Mouse (Mus musculus) liver, embryonic 14.5 days (tissue): ENCODE results near the gene Olfr1501. TPM values are rescaled to one million over a fixed set of nuclear protein-coding genes. Genes with fewer than 3 reads are reported as not detected.
A peak's percentile ranks its signal among the peaks of the same experiment; 100 is the strongest.
"Not testable (repeated sequence)": the region's sequence is repeated elsewhere in the genome, so short reads cannot be mapped to it uniquely, and the experiment has no call there.

Source experiments
- ATAC-seq: fragments of 200-750 bp; cut with Nextera tagmentation; 2 replicates; pipeline ENCODE4 v1.8.0; 2017; ENCODE audit warnings: moderate number of reproducible peaks, mild to moderate bottlenecking, moderate library complexity; ENCODE audit not compliant: insufficient read depth
- DNase-seq, 3 experiments: peaks; one replicate each; pipeline ENCODE4 v3.0.0-alpha.2; 2012 to 2013; ENCODE audit warnings: low read depth in 3 of 3, low spot score in 3 of 3
- H3K27ac ChIP-seq: fragments of 300-500 bp; sonication (generic); 2 replicates; pipeline ENCODE4 v1.5.1; 2014; ENCODE audit warnings: moderate library complexity, mild to moderate bottlenecking, control low read depth, inconsistent platforms
- H3K27me3 ChIP-seq: fragments of 300-500 bp; sonication (generic); 2 replicates; pipeline ENCODE4 v1.6.1; 2014; ENCODE audit warnings: mild to moderate bottlenecking, low read length, moderate library complexity; ENCODE audit not compliant: control insufficient read depth, insufficient read depth
- H3K36me3 ChIP-seq: fragments of 300-500 bp; sonication (generic); replicated peaks from 2 replicates; pipeline ENCODE4 v1.6.1; 2014; ENCODE audit warnings: low read depth; ENCODE audit not compliant: control insufficient read depth, insufficient read depth
- H3K4me1 ChIP-seq, 2 experiments: fragments of 200-500 bp in 1 of 2; fragments of 300-500 bp in 1 of 2; sonication (generic) in 1 of 2; replicated peaks; 2 replicates each; pipeline ENCODE4 v1.6.1; 2012 to 2014; ENCODE audit warnings: antibody characterized with exemption in 1 of 2, inconsistent platforms in 1 of 2, low read length in 1 of 2; ENCODE audit not compliant: control insufficient read depth in 2 of 2, insufficient read depth in 2 of 2
- H3K4me2 ChIP-seq: fragments of 300-500 bp; sonication (generic); 2 replicates; pipeline ENCODE4 v1.6.1; 2014; ENCODE audit warnings: low read depth, mild to moderate bottlenecking, control low read depth, moderate library complexity
- H3K4me3 ChIP-seq, 2 experiments: fragments of 200-500 bp in 1 of 2; fragments of 300-500 bp in 1 of 2; sonication (generic) in 1 of 2; 2 replicates each; pipeline ENCODE4 v1.5.1; 2012 to 2014; ENCODE audit warnings: low read depth in 2 of 2, low read length in 2 of 2, mild to moderate bottlenecking in 2 of 2, control low read depth in 1 of 2, inconsistent platforms in 1 of 2, moderate library complexity in 1 of 2; ENCODE audit not compliant: insufficient read depth in 1 of 2
- H3K9ac ChIP-seq: fragments of 300-500 bp; sonication (generic); replicated peaks from 2 replicates; pipeline ENCODE4 v1.6.1; 2014; ENCODE audit warnings: mild to moderate bottlenecking, control low read depth, moderate library complexity
- H3K9me3 ChIP-seq: fragments of 300-500 bp; sonication (generic); 2 replicates; pipeline ENCODE4 v1.6.1; 2016; ENCODE audit warnings: low read length, mixed read lengths; ENCODE audit not compliant: control insufficient read depth
- CTCF ChIP-seq: IDR thresholded peaks from 2 replicates; pipeline ENCODE4 v1.5.1; 2016; ENCODE audit warnings: antibody characterized with exemption, low read depth, control low read depth
- EP300 ChIP-seq: IDR thresholded peaks from 2 replicates; pipeline ENCODE4 v1.6.1; 2016; ENCODE audit warnings: antibody characterized with exemption, low read depth
- WGBS: fragments of 180-500 bp; shearing (Covaris S2); extraction: QIAGEN DNeasy Blood & Tissue Kit; methylation state at CpG from one replicate; pipeline ENCODE4 v1.1.7; 2014; ENCODE audit not compliant: insufficient replicate concordance; 5-methylcytosine and 5-hydroxymethylcytosine counted together
- polyA plus RNA-seq, 2 experiments: library from polyadenylated mRNA; depleted of rRNA in 1 of 2; stranded (reverse) in 1 of 2; unstranded in 1 of 2; fragments of >200 nt; fragmentation: Nextera tagmentation in 1 of 2; extraction: Ambion mirVana in 1 of 2; gene quantifications; 2 replicates each; pipeline versions ENCODE4 v1.2.1 to v1.2.3; 2012 to 2014

Gene Olfr1501
- polyA plus RNA-seq, 2 experiments: not detected

DNA sequence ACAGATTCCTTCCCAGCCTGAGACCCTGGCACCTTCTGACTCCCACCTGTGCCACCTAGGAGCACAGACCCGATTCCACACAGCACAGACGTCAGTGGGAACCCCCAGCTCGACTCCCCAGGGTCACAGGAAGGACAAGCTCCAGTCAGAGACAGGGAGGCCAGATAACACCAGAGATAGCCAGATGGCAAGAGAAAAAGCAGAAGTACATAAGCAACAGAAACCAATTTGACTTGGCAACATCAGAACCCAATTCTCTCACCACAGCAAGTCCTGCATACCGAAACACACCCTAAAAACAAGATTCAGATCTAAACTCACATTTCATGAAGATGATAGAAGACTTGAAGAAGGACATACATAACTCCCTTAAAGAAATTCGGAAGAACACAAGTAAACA, 29.6 kb downstream of the Olfr1501 start:
- Histone ChIP-seq H3K27ac (no peak overlapping the region), H3K4me1 (no peaks in the 10 kb centered on the region), H3K9me3 (no peaks in the 10 kb centered on the region), H3K27me3 (no peaks in the 10 kb centered on the region), H3K4me3 (no peak overlapping the region), H3K36me3 (no peaks in the 10 kb centered on the region), H3K4me2 (no peak overlapping the region), H3K9ac (no peak overlapping the region)
- ATAC-seq: no peak
- no peak for DNase-seq
- no peak for TF ChIP-seq EP300
- no peak for TF ChIP-seq CTCF
- 20% methylated on average over 5 of the region's 5 CpGs for WGBS

DNA sequence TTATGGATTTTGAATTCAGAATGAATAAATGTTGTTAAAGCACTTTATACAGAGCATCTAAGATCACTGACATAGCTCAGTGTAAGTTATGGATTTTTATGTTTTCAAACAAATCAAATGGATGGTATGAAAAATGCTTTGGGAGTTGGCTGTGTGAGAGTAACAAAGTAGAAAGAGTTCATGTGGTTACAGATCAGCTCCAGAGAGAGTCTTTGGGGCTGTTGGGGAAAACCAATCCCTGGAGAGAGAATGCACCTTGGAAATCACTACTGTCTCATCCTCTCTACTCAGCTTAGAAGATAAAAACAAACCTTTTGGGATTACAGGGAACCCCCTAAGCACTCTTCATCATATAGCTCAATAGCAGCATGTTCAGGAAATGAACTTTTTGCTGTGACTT, 31.1 kb downstream of the Olfr1501 start, which contains the start of gene Olfr1499:
Olfr1499 (minus strand) TSS at position 101 of the 400 bp plus-strand sequence.
- Histone ChIP-seq H3K27ac (no peak within 1 kb of the TSS), H3K27me3 (no peaks in the 10 kb centered on the region), H3K4me2 (no peak within 1 kb of the TSS), H3K36me3 (no peaks in the 10 kb centered on the region), H3K9me3 (no peaks in the 10 kb centered on the region), H3K9ac (no peak within 1 kb of the TSS), H3K4me3 (no peak within 1 kb of the TSS), H3K4me1 (no peaks in the 10 kb centered on the region)
- no peak for TF ChIP-seq EP300
- no peak for TF ChIP-seq CTCF
- DNase-seq (no peak), ATAC-seq (no peak)

DNA sequence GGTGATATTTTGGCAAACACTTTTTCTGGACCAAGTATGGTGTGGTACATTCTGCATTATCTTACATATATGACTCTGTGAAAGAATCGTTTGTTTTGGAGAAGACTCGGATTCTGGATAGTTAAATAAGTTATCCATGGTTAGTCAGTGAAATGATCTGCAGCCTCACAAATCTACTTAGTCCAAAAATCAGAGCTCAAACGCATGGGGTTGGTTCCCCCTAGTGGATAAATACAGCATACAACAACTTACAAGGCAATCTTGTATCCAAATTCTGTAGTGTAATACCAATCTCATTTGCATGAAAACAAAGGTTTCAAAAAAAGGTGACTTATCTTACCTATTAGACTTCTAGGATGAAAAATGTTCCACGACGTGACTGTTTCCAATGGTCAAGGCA, 31.7 kb downstream of the Olfr1501 start:
- TF ChIP-seq CTCF (peak; percentile 14; the same call in 1 of the 2 replicates), EP300 (no peak)
- Histone ChIP-seq H3K4me3 (no peak overlapping the region), H3K4me2 (no peak overlapping the region), H3K36me3 (no peaks in the 10 kb centered on the region), H3K27ac (no peak overlapping the region), H3K4me1 (no peaks in the 10 kb centered on the region), H3K9ac (no peak overlapping the region), H3K27me3 (no peaks in the 10 kb centered on the region), H3K9me3 (no peaks in the 10 kb centered on the region)
- no peak for ATAC-seq
- DNase-seq: no peak
- 24% methylated on average over 5 of the region's 5 CpGs for WGBS

- Histone ChIP-seq H3K9ac (no peak overlapping the region), H3K27me3 (no peaks in the 10 kb centered on the region), H3K27ac (no peak overlapping the region), H3K4me2 (no peak overlapping the region), H3K4me1 (no peaks in the 10 kb centered on the region), H3K9me3 (no peaks in the 10 kb centered on the region), H3K36me3 (no peaks in the 10 kb centered on the region), H3K4me3 (no peak overlapping the region)
- ATAC-seq (no peak), DNase-seq (no peak)
- TF ChIP-seq EP300 (no peak), CTCF (peak; percentile 43)
- 45% methylated on average over 2 of the region's 2 CpGs for WGBS
Observed at GRCm38 (mm10) chr19:13812823-13813222, 37.7 kb downstream of the Olfr1501 start.

GRCm38 (mm10) chr19:13805486-13805885, 45.0 kb downstream of the Olfr1501 start:
- ATAC-seq: not testable (repeated sequence)

DNA sequence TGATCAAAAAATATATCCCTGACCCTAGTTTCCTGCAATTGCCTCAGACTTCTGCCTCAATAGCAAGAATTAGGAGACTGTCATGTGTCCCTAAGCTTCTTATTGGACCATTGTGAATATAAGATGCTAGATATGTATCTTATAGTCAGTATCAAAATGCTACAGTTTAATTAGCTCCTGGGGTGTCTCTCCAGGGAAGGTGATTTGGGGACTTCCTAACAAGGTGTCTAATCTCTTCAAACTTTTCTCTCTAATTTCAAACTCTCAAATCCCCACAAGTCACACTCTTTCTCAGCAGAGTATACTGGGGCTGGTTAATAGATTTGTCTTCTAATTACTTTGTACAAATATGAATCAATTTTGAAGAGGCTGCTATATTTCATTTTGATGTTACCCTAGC, 52.4 kb downstream of the Olfr1501 start, which contains the start of gene Olfr1497:
Olfr1497 (minus strand) TSS at position 101 of the 400 bp plus-strand sequence.
- H3K27me3 ChIP-seq: no peaks in the 10 kb centered on the region
- H3K27ac ChIP-seq: no peak within 1 kb of the TSS
- TF ChIP-seq CTCF: no peak
- no peak for TF ChIP-seq EP300
- H3K36me3 ChIP-seq: no peaks in the 10 kb centered on the region
- H3K4me1 ChIP-seq: no peaks in the 10 kb centered on the region
- no peak within 1 kb of the TSS for H3K4me3 ChIP-seq
- no peaks in the 10 kb centered on the region for H3K9me3 ChIP-seq
- no peak within 1 kb of the TSS for H3K9ac ChIP-seq
- no peak within 1 kb of the TSS for H3K4me2 ChIP-seq
- ATAC-seq: no peak
- no peak for DNase-seq

More at GRCm38 (mm10) chr19:13805486-13805885, 45.0 kb downstream of the Olfr1501 start:
- H3K27ac ChIP-seq, H3K9ac ChIP-seq, H3K4me1 ChIP-seq, DNase-seq, H3K27me3 ChIP-seq, H3K36me3 ChIP-seq, H3K9me3 ChIP-seq, H3K4me2 ChIP-seq, H3K4me3 ChIP-seq: not testable (repeated sequence)
- 26% methylated on average over 1 of the region's 1 CpGs for WGBS

Other genes with a start within 250 kb of the Olfr1501 start
- not detected in 2 replicates for gene Olfr1487, start 233.3 kb downstream of the Olfr1501 start, polyA plus RNA-seq (2012; rRNA removed)
- gene Olfr1487, start 233.3 kb downstream of the Olfr1501 start, polyA plus RNA-seq (2014; fragmentation: Nextera tagmentation; extraction: Ambion mirVana): not detected in 2 replicates
- not detected in 2 replicates for gene Olfr1489, start 219.1 kb downstream of the Olfr1501 start, polyA plus RNA-seq (2012; rRNA removed)
- not detected in 2 replicates for gene Olfr1489, start 219.1 kb downstream of the Olfr1501 start, polyA plus RNA-seq (2014; fragmentation: Nextera tagmentation; extraction: Ambion mirVana)
- not detected in 2 replicates for gene Olfr1490, start 199.6 kb downstream of the Olfr1501 start, polyA plus RNA-seq (2012; rRNA removed)
- not detected in 2 replicates for gene Olfr1490, start 199.6 kb downstream of the Olfr1501 start, polyA plus RNA-seq (2014; fragmentation: Nextera tagmentation; extraction: Ambion mirVana)
- not detected in 2 replicates for gene Olfr1491, start 153.4 kb downstream of the Olfr1501 start, polyA plus RNA-seq (2012; rRNA removed)
- gene Olfr1491, start 153.4 kb downstream of the Olfr1501 start, polyA plus RNA-seq (2014; fragmentation: Nextera tagmentation; extraction: Ambion mirVana): not detected in 2 replicates
- gene Olfr1493-ps1, start 127.4 kb downstream of the Olfr1501 start, polyA plus RNA-seq (2012; rRNA removed): not detected in 2 replicates
- gene Olfr1493-ps1, start 127.4 kb downstream of the Olfr1501 start, polyA plus RNA-seq (2014; fragmentation: Nextera tagmentation; extraction: Ambion mirVana): not detected in 2 replicates
- gene Olfr1494, start 111.0 kb downstream of the Olfr1501 start, polyA plus RNA-seq (2012; rRNA removed): not detected in 2 replicates
- gene Olfr1494, start 111.0 kb downstream of the Olfr1501 start, polyA plus RNA-seq (2014; fragmentation: Nextera tagmentation; extraction: Ambion mirVana): not detected in 2 replicates
- gene Olfr1495, start 86.1 kb downstream of the Olfr1501 start, polyA plus RNA-seq (2012; rRNA removed): not detected in 2 replicates
- not detected in 2 replicates for gene Olfr1495, start 86.1 kb downstream of the Olfr1501 start, polyA plus RNA-seq (2014; fragmentation: Nextera tagmentation; extraction: Ambion mirVana)
- gene Olfr1496, start 72.8 kb downstream of the Olfr1501 start, polyA plus RNA-seq (2012; rRNA removed): not detected in 2 replicates
- gene Olfr1496, start 72.8 kb downstream of the Olfr1501 start, polyA plus RNA-seq (2014; fragmentation: Nextera tagmentation; extraction: Ambion mirVana): not detected in 2 replicates
- gene Olfr1497, start 52.5 kb downstream of the Olfr1501 start, polyA plus RNA-seq (2012; rRNA removed): not detected in 2 replicates
- not detected in 2 replicates for gene Olfr1497, start 52.5 kb downstream of the Olfr1501 start, polyA plus RNA-seq (2014; fragmentation: Nextera tagmentation; extraction: Ambion mirVana)
- not detected in 2 replicates for gene Olfr1499, start 31.2 kb downstream of the Olfr1501 start, polyA plus RNA-seq (2012; rRNA removed)
- not detected in 2 replicates for gene Olfr1499, start 31.2 kb downstream of the Olfr1501 start, polyA plus RNA-seq (2014; fragmentation: Nextera tagmentation; extraction: Ambion mirVana)
- not detected in 2 replicates for gene Olfr1500, start 20.2 kb downstream of the Olfr1501 start, polyA plus RNA-seq (2012; rRNA removed)
- gene Olfr1500, start 20.2 kb downstream of the Olfr1501 start, polyA plus RNA-seq (2014; fragmentation: Nextera tagmentation; extraction: Ambion mirVana): not detected in 2 replicates
- gene Olfr1502, start 11.1 kb upstream of the Olfr1501 start, polyA plus RNA-seq (2012; rRNA removed): not detected in 2 replicates
- gene Olfr1502, start 11.1 kb upstream of the Olfr1501 start, polyA plus RNA-seq (2014; fragmentation: Nextera tagmentation; extraction: Ambion mirVana): not detected in 2 replicates
- gene Olfr1504, start 47.2 kb upstream of the Olfr1501 start, polyA plus RNA-seq (2012; rRNA removed): not detected in 2 replicates
- not detected in 2 replicates for gene Olfr1504, start 47.2 kb upstream of the Olfr1501 start, polyA plus RNA-seq (2014; fragmentation: Nextera tagmentation; extraction: Ambion mirVana)
- gene Olfr1505, start 62.8 kb upstream of the Olfr1501 start, polyA plus RNA-seq (2012; rRNA removed): not detected in 2 replicates
- not detected in 2 replicates for gene Olfr1505, start 62.8 kb upstream of the Olfr1501 start, polyA plus RNA-seq (2014; fragmentation: Nextera tagmentation; extraction: Ambion mirVana)